Mouse (Mus musculus) mouse embryonic stem cell (cell line): ENCODE data around the gene Gm5294.

Experiments
- in situ Hi-C, 2 experiments: fragments of 300-500 bp; cut with MboI; formaldehyde crosslinking; loops; 1 replicate in 1 of 2; 3 replicates in 1 of 2; pipeline ENCODE4 v1.14.3; 2019 to 2020; ENCODE audit warnings: low sequenced_read_pairs in 2 of 2, low pct_unique_long_range_greater_than_20kb in 1 of 2, mixed read lengths in 1 of 2; ENCODE audit not compliant: unreplicated experiment in 1 of 2

Gene Gm5294

GRCm38 (mm10) chr5:138843168-138843824 is 23.4 kb downstream of the Gm5294 start:
- in situ Hi-C loops, result no loop called here

GRCm38 (mm10) chr5:138846506-138846905 is 26.6 kb downstream of the Gm5294 start:
- in situ Hi-C loops, result loop anchor here in 1 of 2 experiments (5.0 kb wide), 2 partner anchors 241 to 331 kb away; no protein-coding TSS in a partner anchor

DNA sequence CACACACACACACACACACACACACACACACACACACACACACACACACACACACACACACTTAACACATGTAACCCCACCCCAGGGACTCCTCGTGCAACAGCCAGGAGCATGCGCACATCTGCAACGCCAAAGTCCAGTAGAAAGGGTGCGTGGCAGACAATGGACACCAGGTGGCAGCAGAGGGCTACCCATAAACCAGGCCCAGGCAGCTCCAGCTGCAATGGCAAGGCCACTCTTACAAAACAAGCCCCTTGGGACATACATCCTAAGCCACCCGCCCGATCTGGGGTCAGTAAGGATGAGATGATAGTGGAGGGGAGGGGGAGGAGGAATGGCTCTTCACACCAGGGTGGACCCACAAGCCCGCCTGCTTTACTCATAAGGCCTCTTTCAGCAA is 28.2 kb downstream of the Gm5294 start:
- in situ Hi-C loops, result loop anchor here in 1 of 2 experiments (5.0 kb wide), 2 partner anchors 239 to 329 kb away; no protein-coding TSS in a partner anchor

- in situ Hi-C loops, result loop anchor here (5.0 kb wide), 2 partner anchors 237 to 327 kb away; no protein-coding TSS in a partner anchor
These were observed 30.0 kb downstream of the Gm5294 start for GRCm38 (mm10) chr5:138849682-138850461.

DNA sequence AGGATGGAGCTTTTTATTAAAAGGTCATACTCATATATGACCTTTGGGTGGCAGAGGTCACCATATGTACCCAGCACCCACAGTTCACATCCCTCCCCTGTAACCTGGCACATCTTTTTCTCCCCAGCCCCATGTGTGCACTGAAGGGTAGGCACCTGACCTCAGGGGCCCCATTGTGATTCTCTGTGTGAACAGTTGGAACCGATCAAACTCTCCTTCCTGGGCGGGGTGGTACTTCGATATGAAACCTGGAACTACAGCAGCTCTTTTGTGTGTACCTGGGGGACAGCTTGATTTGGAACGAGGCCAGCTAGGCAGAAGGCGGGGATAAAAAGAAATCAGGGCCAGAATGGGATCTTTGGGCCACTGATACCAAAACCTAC is 30.6 kb downstream of the Gm5294 start:
- in situ Hi-C loops, result loop anchor here in 1 of 2 experiments (5.0 kb wide), 1 partner anchor 327 kb away; no protein-coding TSS in a partner anchor

DNA sequence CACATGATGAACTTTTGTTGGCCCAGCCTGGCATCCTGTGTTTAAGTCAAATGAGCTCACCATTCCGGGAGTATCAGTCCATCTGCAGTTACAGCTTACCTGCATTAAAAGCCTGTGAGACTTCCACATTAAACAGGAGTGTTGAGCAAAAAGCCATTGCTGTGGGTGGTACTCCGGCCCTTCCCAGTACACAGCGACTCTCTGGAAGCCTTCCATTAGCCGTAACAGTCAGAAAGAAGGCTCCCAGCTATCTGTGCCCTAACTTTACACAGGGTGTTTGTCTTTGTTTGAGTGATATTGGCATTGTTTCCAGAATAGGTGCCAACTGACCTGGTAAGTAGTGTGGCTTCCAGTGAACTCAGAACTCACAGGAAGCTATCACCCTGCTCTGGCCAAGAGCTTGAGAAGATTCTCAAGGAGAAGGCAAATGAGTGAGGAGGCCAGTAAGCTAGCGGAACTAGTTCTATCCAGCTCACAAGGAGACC is 31.5 kb downstream of the Gm5294 start:
- in situ Hi-C loops, result loop anchor here in 1 of 2 experiments (5.0 kb wide), 1 partner anchor 326 kb away; no protein-coding TSS in a partner anchor

DNA sequence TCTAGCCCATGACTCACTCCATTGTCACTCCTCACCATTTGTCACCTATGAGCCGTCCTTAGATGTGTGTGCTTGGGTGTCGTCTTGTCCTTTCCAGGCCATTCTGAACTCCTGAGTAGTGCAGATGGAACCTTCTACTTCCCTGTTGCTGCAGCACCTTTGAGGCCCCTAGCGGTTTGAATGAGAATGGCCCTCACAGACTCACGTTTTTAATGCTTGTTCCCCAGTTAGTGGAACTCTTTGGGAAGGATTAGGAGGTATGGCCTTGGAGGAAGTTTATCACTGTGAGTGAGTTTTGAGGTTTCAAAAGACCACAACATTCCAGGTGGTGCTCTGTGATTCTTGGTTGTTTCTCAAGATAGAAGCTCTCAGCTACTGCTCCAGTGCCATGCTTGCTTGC is 32.3 kb downstream of the Gm5294 start:
- in situ Hi-C loops, result loop anchor here in 1 of 2 experiments (5.0 kb wide), 1 partner anchor 325 kb away; no protein-coding TSS in a partner anchor

GRCm38 (mm10) chr5:138853349-138853748 is 33.5 kb downstream of the Gm5294 start:
- in situ Hi-C loops, result loop anchor here in 1 of 2 experiments (5.0 kb wide), 1 partner anchor 324 kb away; no protein-coding TSS in a partner anchor

- in situ Hi-C loops, result loop anchor here in 1 of 2 experiments (5.0 kb wide), 1 partner anchor 230 kb away; no protein-coding TSS in a partner anchor
These were observed 37.2 kb downstream of the Gm5294 start for GRCm38 (mm10) chr5:138857010-138857617.

DNA sequence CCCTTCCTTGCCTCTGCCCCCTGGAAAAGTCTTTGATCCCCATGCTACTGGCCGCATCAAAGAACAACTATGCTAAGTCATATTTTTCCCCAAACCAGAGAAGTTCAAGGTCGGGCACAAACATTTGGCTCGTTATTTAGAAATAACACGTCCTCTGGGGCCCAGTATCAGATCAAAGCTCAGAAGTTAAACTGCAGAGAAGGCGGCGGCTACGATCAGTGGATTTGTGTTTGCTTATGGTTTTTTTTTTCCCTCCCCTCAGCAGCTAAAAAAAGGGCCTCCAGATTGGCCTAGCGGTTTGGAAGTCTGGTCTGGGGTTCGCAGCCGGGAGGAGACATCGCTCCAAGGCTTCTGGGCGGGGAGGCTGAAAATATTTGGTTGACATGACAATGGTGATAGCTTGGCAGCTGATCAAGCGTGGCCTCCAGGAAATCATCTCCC is 38.0 kb downstream of the Gm5294 start:
- in situ Hi-C loops, result loop anchor here in 1 of 2 experiments (5.0 kb wide), 1 partner anchor 229 kb away; no protein-coding TSS in a partner anchor

DNA sequence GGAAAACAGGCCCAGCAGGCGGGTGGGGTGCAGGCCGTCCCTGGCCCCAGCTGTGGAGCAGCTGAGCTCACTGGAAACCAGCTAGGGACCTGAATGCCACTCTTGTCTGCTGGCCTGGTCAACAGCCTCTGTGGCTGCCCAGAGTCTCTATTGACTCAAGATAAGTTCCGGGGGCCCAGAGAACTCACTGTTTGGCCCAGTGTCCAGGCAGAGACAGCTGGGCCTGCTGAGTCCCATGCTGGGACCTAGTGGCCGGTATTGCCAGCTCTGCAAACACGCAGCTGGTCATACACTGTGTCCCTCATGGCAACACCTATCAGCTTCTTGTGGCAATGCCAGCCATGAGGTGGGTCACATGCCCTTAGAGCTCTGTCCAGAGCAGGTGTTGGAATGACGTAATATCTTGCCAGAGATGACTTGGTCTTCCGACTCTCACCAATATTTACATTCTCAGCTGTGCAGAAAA is 43.8 kb downstream of the Gm5294 start:
- in situ Hi-C loops, result no loop called here

GRCm38 (mm10) chr5:138864166-138864565 is 44.3 kb downstream of the Gm5294 start:
- in situ Hi-C loops, result no loop called here

DNA sequence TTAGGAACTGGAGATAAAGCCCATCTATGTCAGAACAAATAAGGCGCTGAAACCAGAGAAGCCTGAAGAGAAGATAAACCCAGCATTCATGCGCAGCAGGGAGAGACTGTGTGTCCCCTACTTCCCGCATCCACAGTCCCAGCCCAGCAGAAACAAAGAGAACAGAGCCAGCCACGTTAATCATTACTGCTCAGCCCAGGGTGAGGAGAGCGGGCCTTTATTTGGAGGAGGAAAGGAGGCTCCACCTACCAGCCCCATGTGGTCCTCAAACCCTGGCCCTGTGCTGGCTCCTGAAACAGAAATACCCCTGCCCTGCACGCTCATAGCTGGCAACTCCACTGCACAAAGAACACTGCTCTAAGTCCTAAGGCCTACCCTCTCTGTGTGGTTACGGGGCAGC is 45.0 kb downstream of the Gm5294 start:
- in situ Hi-C loops, result no loop called here

DNA sequence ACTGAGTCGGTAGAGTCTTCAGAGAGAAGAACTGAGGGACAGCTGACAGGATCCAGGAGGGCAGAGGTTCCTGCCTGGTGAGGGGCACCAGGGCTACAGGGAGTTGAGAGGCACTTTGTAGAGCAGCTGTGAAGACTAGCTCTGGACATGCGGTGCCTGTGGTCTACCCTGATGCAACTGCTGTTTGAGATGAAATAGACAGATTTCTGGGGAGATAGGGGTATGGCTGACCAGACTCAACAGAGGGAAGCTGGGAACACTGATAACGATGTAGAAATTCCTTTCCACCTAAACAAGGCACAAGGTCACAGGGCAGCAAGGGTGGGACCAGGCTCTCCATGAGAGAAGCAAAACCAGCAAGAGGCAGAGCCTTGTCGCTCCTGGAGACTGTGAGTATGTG is 45.8 kb downstream of the Gm5294 start:
- in situ Hi-C loops, result no loop called here
